Mouse (Mus musculus): Measurements from ENCODE around the gene Gm4305. TPM values are rescaled to one million over a fixed set of nuclear protein-coding genes. Genes with fewer than 3 reads are reported as not detected.
"Not testable (repeated sequence)": the region's sequence is repeated elsewhere in the genome, so short reads cannot be mapped to it uniquely, and the experiment has no call there.

Gene Gm4305
- total RNA-seq (2022) = not detected

GRCm38 (mm10) chr10:100350793-100351192, at the start of gene Gm4305:
Gene Gm4305 (plus strand): TSS chr10:100351093.
- DNase-seq (ENCODE audit: low spot score) = not testable (repeated sequence)

GRCm38 (mm10) chr10:100335376-100335775, 15.5 kb upstream of the Gm4305 start, which contains the start of gene Gm4301:
Gene Gm4301 (plus strand): TSS chr10:100335676.
- DNase-seq (ENCODE audit: low spot score) = not testable (repeated sequence)

- DNase-seq (ENCODE audit: low spot score) = not testable (repeated sequence)
Measured at GRCm38 (mm10) chr10:100340536-100340935, 10.4 kb upstream of the Gm4305 start, which contains the start of gene Gm4302. Gene Gm4302 (plus strand): TSS chr10:100340836.

- not testable (repeated sequence) for DNase-seq (ENCODE audit: low spot score)
Measured at GRCm38 (mm10) chr10:100345672-100346071, 5.2 kb upstream of the Gm4305 start, which contains the start of gene Gm4303. Gene Gm4303 (plus strand): TSS chr10:100345972.

GRCm38 (mm10) chr10:100356841-100357240, 5.9 kb downstream of the Gm4305 start:
- not testable (repeated sequence) for DNase-seq (ENCODE audit: low spot score)

GRCm38 (mm10) chr10:100361038-100361437, 10.1 kb downstream of the Gm4305 start, which contains the start of gene Gm4307:
Gene Gm4307 (plus strand): TSS chr10:100361338.
- DNase-seq (ENCODE audit: low spot score) = not testable (repeated sequence)

- not testable (repeated sequence) for DNase-seq (ENCODE audit: low spot score)
Measured at GRCm38 (mm10) chr10:100382460-100382859, 31.6 kb downstream of the Gm4305 start, which contains the start of gene Gm4312. Gene Gm4312 (minus strand): TSS chr10:100382560.

Other genes starting within 250 kb of the Gm4305 start
- not detected for gene Gm4301, start 15.4 kb upstream of the Gm4305 start, total RNA-seq (2022)
- gene Gm4302, start 10.3 kb upstream of the Gm4305 start, total RNA-seq (2022) = not detected
- gene Gm4303, start 5.1 kb upstream of the Gm4305 start, total RNA-seq (2022) = not detected
- gene Gm4307, start 10.2 kb downstream of the Gm4305 start, total RNA-seq (2022) = not detected
- gene Gm4312, start 31.5 kb downstream of the Gm4305 start, total RNA-seq (2022) = not detected
- 10 to 100 TPM; 14.2 to 16.5 (median 15.3) TPM for gene Tmtc3, start 136.3 kb downstream of the Gm4305 start, total RNA-seq (2022)
- gene Cep290, start 136.5 kb downstream of the Gm4305 start, total RNA-seq (2022) = 1 to 10 TPM; 3.9 to 5.8 (median 4.3) TPM
- 1 to 10 TPM; 4.0 to 8.3 (median 5.6) TPM for gene 4930430F08Rik, start 239.3 kb downstream of the Gm4305 start, total RNA-seq (2022)
- gene 1700017N19Rik, start 239.4 kb downstream of the Gm4305 start, total RNA-seq (2022) = not detected

Data from heart, adult 8-10 months (tissue).